Mouse (Mus musculus) adrenal gland, postnatal 25 days (tissue): ENCODE measurements around the gene Card11. TPM values are rescaled to one million over a fixed set of nuclear protein-coding genes. Genes with fewer than 3 reads are reported as not detected.

Source experiments
- DNase-seq: peaks from one replicate; pipeline ENCODE4 v3.0.0; 2021; ENCODE audit warnings: mixed read lengths
- microRNA-seq, 2 experiments: library from miRNA; unstranded; fragments of <30 nt; microRNA quantifications; one replicate each; pipeline ENCODE4 v1.2.0; 2021
- total RNA-seq: library from RNA; stranded (reverse); gene quantifications from 2 replicates; pipeline ENCODE4 v1.2.3, GENCODE M21; 2021

Card11 gene
- total RNA-seq, 1 experiment from 2014 or later = 0.30 TPM

- no peak for DNase-seq
Measured at GRCm38 (mm10) chr5:140847300-140847729, 153.1 kb downstream of the Card11 start.

- no peak for DNase-seq
Measured at GRCm38 (mm10) chr5:140841942-140842341, 158.4 kb downstream of the Card11 start.

GRCm38 (mm10) chr5:140831064-140831431 is 169.3 kb downstream of the Card11 start:
- DNase-seq = no peak

GRCm38 (mm10) chr5:140830314-140831063 is 169.9 kb downstream of the Card11 start, which contains the start of gene Gna12:
Gene Gna12, minus strand, starts transcription at chr5:140830431.
- DNase-seq = peak; percentile 94

GRCm38 (mm10) chr5:140829911-140830294 is 170.5 kb downstream of the Card11 start:
- peak; percentile 39 for DNase-seq

GRCm38 (mm10) chr5:140829081-140829910 is 171.1 kb downstream of the Card11 start:
- no peak for DNase-seq

GRCm38 (mm10) chr5:140828363-140828762 is 172.0 kb downstream of the Card11 start:
- DNase-seq = no peak

- no peak for DNase-seq
Measured at GRCm38 (mm10) chr5:140827896-140828295, 172.5 kb downstream of the Card11 start.

- no peak for DNase-seq
Measured at GRCm38 (mm10) chr5:140827413-140827812, 173.0 kb downstream of the Card11 start.

GRCm38 (mm10) chr5:140826796-140827195 is 173.6 kb downstream of the Card11 start:
- DNase-seq = peak; percentile 18

- no peak for DNase-seq
Measured at GRCm38 (mm10) chr5:140826118-140826517, 174.3 kb downstream of the Card11 start.

GRCm38 (mm10) chr5:140824126-140824525 is 176.3 kb downstream of the Card11 start:
- DNase-seq = no peak

GRCm38 (mm10) chr5:140823386-140823785 is 177.0 kb downstream of the Card11 start:
- no peak for DNase-seq

Small RNA genes within 50 kb of the gene (microRNA-seq; reads per million reads assigned to microRNA genes)
- 0 reads per million in 2 experiments for gene Gm44385

Other genes starting within 250 kb of the Card11 start
- 129 and 166 TPM in 2 replicates for gene Gna12, start 170.2 kb downstream of the Card11 start, total RNA-seq
- 9.8 and 18.3 TPM in 2 replicates for gene Sdk1, start 240.9 kb upstream of the Card11 start, total RNA-seq